Mouse (Mus musculus): ENCODE data around the gene Rnf19b. TPM values are rescaled to one million over a fixed set of nuclear protein-coding genes. Genes with fewer than 3 reads are reported as not detected.

Gene Rnf19b
- polyA plus RNA-seq, 1 experiment from 2014 or later, result 35.3 TPM

- H3K4me3 ChIP-seq (replicated peaks; ENCODE audit: low read depth, low read length), result no peak overlapping the region
- no peak overlapping the region for H3K9ac ChIP-seq (replicated peaks; ENCODE audit: low read length)
- H3K27ac ChIP-seq (replicated peaks; ENCODE audit: low read depth, low read length), result no peak overlapping the region
- H3K36me3 ChIP-seq (ENCODE audit: control insufficient read depth, insufficient read depth, low read length), result no peaks in the 10 kb centered on the region
- no peak for DNase-seq
- no peak overlapping the region for H3K4me2 ChIP-seq (ENCODE audit: low read length)
- ATAC-seq (ENCODE audit: low FRiP score, low TSS enrichment), result no peak
- H3K9me3 ChIP-seq (ENCODE audit: control insufficient read depth, low read length), result no peaks in the 10 kb centered on the region
- 73% methylated on average over 11 of the region's 11 CpGs for WGBS
- H3K4me1 ChIP-seq (ENCODE audit: control insufficient read depth, insufficient read depth, low read length), result no peaks in the 10 kb centered on the region
- H3K27me3 ChIP-seq (ENCODE audit: control insufficient read depth, insufficient read depth, low read length), result no peaks in the 10 kb centered on the region
Observed at GRCm38 (mm10) chr4:129032133-129032962, 25.7 kb upstream of the Rnf19b start.

DNA sequence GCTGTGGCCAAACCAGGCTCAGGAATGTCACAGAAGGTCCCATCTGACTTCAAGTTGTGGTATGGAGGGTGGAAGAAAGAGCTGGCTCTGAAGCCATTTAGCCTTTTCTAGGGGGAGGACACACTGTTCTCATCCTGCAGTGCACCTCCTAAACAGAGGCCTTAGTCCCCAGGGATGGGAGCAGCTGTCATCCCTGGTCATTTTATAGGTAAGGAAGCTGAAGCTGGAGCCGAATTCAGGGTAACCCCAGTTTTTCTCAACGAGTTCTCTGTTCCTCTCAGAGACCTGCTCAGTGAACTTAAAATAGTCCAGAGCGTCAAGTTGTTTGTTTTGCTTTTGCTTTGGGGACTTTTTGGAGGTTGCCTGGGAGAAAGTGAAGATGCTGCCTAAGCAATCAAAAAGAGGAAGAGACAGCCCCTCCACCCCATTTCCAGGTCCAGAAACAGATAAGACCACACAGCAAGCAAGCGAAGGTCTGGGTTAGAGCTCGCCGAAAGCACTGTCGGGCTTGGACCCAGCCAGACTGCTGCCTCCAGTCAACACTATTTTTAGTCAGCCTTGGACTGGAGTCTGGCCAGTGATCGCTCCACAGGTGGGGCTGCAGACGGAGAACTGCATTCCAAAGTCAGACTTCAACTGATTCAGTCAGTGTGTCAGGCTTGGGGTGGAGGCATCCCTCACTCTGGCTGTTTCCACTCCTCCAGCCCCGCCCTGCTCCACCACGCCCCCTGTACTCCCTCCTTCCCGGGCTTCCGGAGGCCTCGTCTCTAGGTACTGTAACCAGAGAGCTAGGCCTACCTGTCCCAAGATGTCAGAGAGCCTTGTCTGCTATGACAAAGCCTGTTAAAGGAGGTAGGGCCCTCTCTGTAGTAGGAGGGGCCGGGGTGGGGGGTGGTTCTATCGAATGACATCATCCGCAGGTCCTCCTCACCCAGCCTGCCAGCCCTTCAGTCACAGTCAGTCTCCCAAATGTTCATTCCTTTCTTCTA is 24.8 kb upstream of the Rnf19b start:
- H3K4me2 ChIP-seq (ENCODE audit: low read length), result no peak overlapping the region
- H3K27me3 ChIP-seq (ENCODE audit: control insufficient read depth, insufficient read depth, low read length), result no peaks in the 10 kb centered on the region
- no peak overlapping the region for H3K27ac ChIP-seq (replicated peaks; ENCODE audit: low read depth, low read length)
- no peaks in the 10 kb centered on the region for H3K36me3 ChIP-seq (ENCODE audit: control insufficient read depth, insufficient read depth, low read length)
- no peaks in the 10 kb centered on the region for H3K9me3 ChIP-seq (ENCODE audit: control insufficient read depth, low read length)
- no peak for ATAC-seq (ENCODE audit: low FRiP score, low TSS enrichment)
- no peak overlapping the region for H3K4me3 ChIP-seq (replicated peaks; ENCODE audit: low read depth, low read length)
- no peak overlapping the region for H3K9ac ChIP-seq (replicated peaks; ENCODE audit: low read length)
- 31% methylated on average over 17 of the region's 17 CpGs for WGBS
- H3K4me1 ChIP-seq (ENCODE audit: control insufficient read depth, insufficient read depth, low read length), result no peaks in the 10 kb centered on the region
- DNase-seq, result no peak

- Histone ChIP-seq H3K9ac (replicated peaks; ENCODE audit: low read length) (no peak overlapping the region), H3K9me3 (ENCODE audit: control insufficient read depth, low read length) (no peaks in the 10 kb centered on the region), H3K36me3 (ENCODE audit: control insufficient read depth, insufficient read depth, low read length) (no peaks in the 10 kb centered on the region), H3K27me3 (ENCODE audit: control insufficient read depth, insufficient read depth, low read length) (no peaks in the 10 kb centered on the region), H3K4me2 (ENCODE audit: low read length) (no peak overlapping the region), H3K27ac (replicated peaks; ENCODE audit: low read depth, low read length) (no peak overlapping the region), H3K4me1 (ENCODE audit: control insufficient read depth, insufficient read depth, low read length) (no peaks in the 10 kb centered on the region), H3K4me3 (replicated peaks; ENCODE audit: low read depth, low read length) (no peak overlapping the region)
- DNase-seq (no peak), ATAC-seq (ENCODE audit: low FRiP score, low TSS enrichment) (no peak)
- WGBS, result 96% methylated on average over 3 of the region's 3 CpGs
Observed at GRCm38 (mm10) chr4:129034224-129034623, 23.8 kb upstream of the Rnf19b start.

GRCm38 (mm10) chr4:129034706-129035660 is 23.1 kb upstream of the Rnf19b start:
- no peak for ATAC-seq (ENCODE audit: low FRiP score, low TSS enrichment)
- DNase-seq, result no peak

DNA sequence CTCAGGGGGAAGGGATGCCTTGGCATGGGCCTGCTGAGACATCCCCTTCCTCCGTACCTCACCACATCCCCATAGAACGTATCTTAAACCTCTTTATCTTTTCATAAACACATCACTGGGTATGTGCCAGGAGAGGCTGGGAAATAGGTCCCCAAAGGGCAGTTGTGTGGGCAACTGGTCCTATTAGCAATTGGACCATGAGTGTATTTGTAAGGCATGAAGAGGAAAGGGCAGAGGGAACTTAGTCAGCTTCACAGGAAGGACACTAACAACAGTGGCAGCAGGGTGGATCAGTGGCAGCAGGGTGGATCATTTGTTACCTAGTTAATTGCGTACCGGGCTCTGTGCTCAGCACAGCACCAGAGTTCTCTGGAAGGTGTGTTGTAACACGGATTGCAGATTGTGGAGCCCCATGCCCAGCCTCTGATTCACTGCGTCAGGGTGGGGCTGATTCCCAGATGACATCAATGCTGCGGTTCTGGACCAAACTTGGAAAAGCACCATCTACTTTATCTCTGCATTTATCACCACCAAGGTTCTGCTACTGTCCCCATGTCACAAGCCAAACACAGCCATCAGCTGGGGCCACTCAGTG is 22.1 kb upstream of the Rnf19b start:
- no peaks in the 10 kb centered on the region for H3K9me3 ChIP-seq (ENCODE audit: control insufficient read depth, low read length)
- no peaks in the 10 kb centered on the region for H3K36me3 ChIP-seq (ENCODE audit: control insufficient read depth, insufficient read depth, low read length)
- 70% methylated on average over 7 of the region's 7 CpGs for WGBS
- H3K27me3 ChIP-seq (ENCODE audit: control insufficient read depth, insufficient read depth, low read length), result no peaks in the 10 kb centered on the region
- H3K27ac ChIP-seq (replicated peaks; ENCODE audit: low read depth, low read length), result no peak overlapping the region
- ATAC-seq (ENCODE audit: low FRiP score, low TSS enrichment) (no peak), DNase-seq (no peak)
- H3K9ac ChIP-seq (replicated peaks; ENCODE audit: low read length), result no peak overlapping the region
- H3K4me1 ChIP-seq (ENCODE audit: control insufficient read depth, insufficient read depth, low read length), result no peaks in the 10 kb centered on the region
- H3K4me2 ChIP-seq (ENCODE audit: low read length), result no peak overlapping the region
- H3K4me3 ChIP-seq (replicated peaks; ENCODE audit: low read depth, low read length), result no peak overlapping the region

More at GRCm38 (mm10) chr4:129034706-129035660, 23.1 kb upstream of the Rnf19b start:
- Histone ChIP-seq H3K27me3 (ENCODE audit: control insufficient read depth, insufficient read depth, low read length) (no peaks in the 10 kb centered on the region), H3K4me2 (ENCODE audit: low read length) (no peak overlapping the region), H3K9ac (replicated peaks; ENCODE audit: low read length) (no peak overlapping the region), H3K36me3 (ENCODE audit: control insufficient read depth, insufficient read depth, low read length) (no peaks in the 10 kb centered on the region), H3K27ac (replicated peaks; ENCODE audit: low read depth, low read length) (no peak overlapping the region), H3K9me3 (ENCODE audit: control insufficient read depth, low read length) (no peaks in the 10 kb centered on the region), H3K4me1 (ENCODE audit: control insufficient read depth, insufficient read depth, low read length) (no peaks in the 10 kb centered on the region), H3K4me3 (replicated peaks; ENCODE audit: low read depth, low read length) (no peak overlapping the region)
- 58% methylated on average over 13 of the region's 13 CpGs for WGBS

- no peak for DNase-seq
Observed at GRCm38 (mm10) chr4:129047721-129048421, 10.2 kb upstream of the Rnf19b start.

GRCm38 (mm10) chr4:129048501-129049305 is 9.4 kb upstream of the Rnf19b start:
- ATAC-seq (ENCODE audit: low FRiP score, low TSS enrichment) (peak; percentile 95), DNase-seq (peak; percentile 96)
- H3K36me3 ChIP-seq (ENCODE audit: control insufficient read depth, insufficient read depth, low read length), result no peaks in the 10 kb centered on the region
- peak overlapping the region; percentile 28 for H3K4me3 ChIP-seq (replicated peaks; ENCODE audit: low read depth, low read length)
- H3K4me2 ChIP-seq (ENCODE audit: low read length), result peak overlapping the region; percentile 50
- peak overlapping the region; percentile 59 for H3K9ac ChIP-seq (replicated peaks; ENCODE audit: low read length)
- peaks cover 10% of the 10 kb centered on the region for H3K4me1 ChIP-seq (ENCODE audit: control insufficient read depth, insufficient read depth, low read length)
- 0% methylated on average over 52 of the region's 52 CpGs for WGBS
- peak overlapping the region; percentile 88 for H3K27ac ChIP-seq (replicated peaks; ENCODE audit: low read depth, low read length)
- no peaks in the 10 kb centered on the region for H3K9me3 ChIP-seq (ENCODE audit: control insufficient read depth, low read length)
- H3K27me3 ChIP-seq (ENCODE audit: control insufficient read depth, insufficient read depth, low read length), result peaks cover 7% of the 10 kb centered on the region; the same call in 1 of the 2 replicates

More at GRCm38 (mm10) chr4:129047721-129048421, 10.2 kb upstream of the Rnf19b start:
- Histone ChIP-seq H3K4me1 (ENCODE audit: control insufficient read depth, insufficient read depth, low read length) (peaks cover 10% of the 10 kb centered on the region), H3K9ac (replicated peaks; ENCODE audit: low read length) (peak overlapping the region; percentile 59), H3K9me3 (ENCODE audit: control insufficient read depth, low read length) (no peaks in the 10 kb centered on the region), H3K4me2 (ENCODE audit: low read length) (peak overlapping the region; percentile 50), H3K36me3 (ENCODE audit: control insufficient read depth, insufficient read depth, low read length) (no peaks in the 10 kb centered on the region), H3K27me3 (ENCODE audit: control insufficient read depth, insufficient read depth, low read length) (peaks cover 7% of the 10 kb centered on the region; the same call in 1 of the 2 replicates), H3K4me3 (replicated peaks; ENCODE audit: low read depth, low read length) (peak overlapping the region; percentile 28), H3K27ac (replicated peaks; ENCODE audit: low read depth, low read length) (peak overlapping the region; percentile 88)
- WGBS, result 20% methylated on average over 15 of the region's 15 CpGs
- ATAC-seq (ENCODE audit: low FRiP score, low TSS enrichment), result no peak

All from midbrain, embryonic 14.5 days (tissue).